Mouse (Mus musculus): ENCODE results near the gene Gm10518.

Gene Gm10518

GRCm38 (mm10) chr1:179835753-179836425 is 32.7 kb downstream of the Gm10518 start:
- DNase-seq = no peak

GRCm38 (mm10) chr1:179836426-179837404 is 33.5 kb downstream of the Gm10518 start:
- DNase-seq = peak; percentile 52

GRCm38 (mm10) chr1:179842568-179842967 is 39.4 kb downstream of the Gm10518 start:
- DNase-seq = peak; percentile 48

- no peak for DNase-seq
Measured at GRCm38 (mm10) chr1:179843981-179844380, 40.8 kb downstream of the Gm10518 start.

- peak; percentile 75 for DNase-seq
Measured at GRCm38 (mm10) chr1:179844894-179845293, 41.7 kb downstream of the Gm10518 start.

- DNase-seq = no peak
Measured at GRCm38 (mm10) chr1:179845832-179846499, 42.8 kb downstream of the Gm10518 start.

- DNase-seq = no peak
Measured at GRCm38 (mm10) chr1:179847173-179847572, 44.0 kb downstream of the Gm10518 start.

- DNase-seq = peak; percentile 90
Measured at GRCm38 (mm10) chr1:179847759-179848389, 44.7 kb downstream of the Gm10518 start.

- DNase-seq = peak; percentile 33
Measured at GRCm38 (mm10) chr1:179853421-179853820, 50.2 kb downstream of the Gm10518 start.

All from kidney, postnatal 14 days (tissue).